Mouse (Mus musculus): Measurements from ENCODE around the gene Dennd6b. TPM values are rescaled to one million over a fixed set of nuclear protein-coding genes. Genes with fewer than 3 reads are reported as not detected.
A peak's percentile ranks its signal among the peaks of the same experiment; 100 is the strongest.

Gene Dennd6b
- polyA plus RNA-seq (2012; rRNA removed): 143 and 146 TPM in 2 replicates

DNA sequence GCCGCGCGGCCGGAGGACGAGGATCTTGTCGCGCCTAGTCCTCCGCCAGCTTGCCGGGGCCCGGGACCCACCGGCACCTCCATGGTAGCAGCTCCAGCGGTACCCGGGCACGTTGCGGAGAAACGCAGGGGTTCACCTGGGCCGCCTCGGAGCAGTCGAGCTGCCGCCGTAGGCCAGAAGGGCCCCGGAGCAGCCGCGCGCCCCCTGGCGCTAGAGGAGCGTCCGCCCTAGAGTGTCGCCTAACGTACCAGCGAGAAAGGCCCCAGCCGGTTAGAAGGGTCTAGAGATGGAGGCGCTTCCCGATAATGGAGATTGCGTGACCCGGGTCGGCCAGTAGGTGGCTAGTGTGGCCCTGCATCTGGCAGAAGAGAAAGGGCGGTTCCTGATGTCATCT is at the start of gene Dennd6b:
Gene Dennd6b, minus strand, starts transcription at position 184 of the 394 bp plus-strand sequence.
- peak; percentile 97 to 99 for DNase-seq (ENCODE audit: extremely low spot score in 1 of 2, low spot score in 1 of 2)

DNA sequence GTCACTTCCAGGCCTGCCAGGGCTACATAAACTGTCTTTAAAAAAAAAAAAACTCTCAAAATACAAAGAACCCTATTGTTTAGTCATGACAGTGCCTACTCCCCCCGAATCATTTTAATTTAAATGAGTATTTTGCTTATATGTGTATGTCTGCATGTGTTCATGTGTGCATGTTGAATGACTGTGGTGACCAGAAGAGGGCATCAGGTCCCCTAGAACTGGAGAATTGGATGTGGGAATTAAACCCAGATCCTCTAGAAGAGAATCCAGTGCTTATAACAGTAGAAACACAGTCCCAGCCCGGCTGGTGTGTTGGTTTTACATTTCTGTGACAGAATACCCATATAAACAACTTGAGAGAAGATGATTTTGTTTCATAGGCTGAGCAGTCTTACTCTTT is 44.7 kb upstream of the Dennd6b start:
- DNase-seq (ENCODE audit: extremely low spot score in 1 of 2, low spot score in 1 of 2): no peak

DNA sequence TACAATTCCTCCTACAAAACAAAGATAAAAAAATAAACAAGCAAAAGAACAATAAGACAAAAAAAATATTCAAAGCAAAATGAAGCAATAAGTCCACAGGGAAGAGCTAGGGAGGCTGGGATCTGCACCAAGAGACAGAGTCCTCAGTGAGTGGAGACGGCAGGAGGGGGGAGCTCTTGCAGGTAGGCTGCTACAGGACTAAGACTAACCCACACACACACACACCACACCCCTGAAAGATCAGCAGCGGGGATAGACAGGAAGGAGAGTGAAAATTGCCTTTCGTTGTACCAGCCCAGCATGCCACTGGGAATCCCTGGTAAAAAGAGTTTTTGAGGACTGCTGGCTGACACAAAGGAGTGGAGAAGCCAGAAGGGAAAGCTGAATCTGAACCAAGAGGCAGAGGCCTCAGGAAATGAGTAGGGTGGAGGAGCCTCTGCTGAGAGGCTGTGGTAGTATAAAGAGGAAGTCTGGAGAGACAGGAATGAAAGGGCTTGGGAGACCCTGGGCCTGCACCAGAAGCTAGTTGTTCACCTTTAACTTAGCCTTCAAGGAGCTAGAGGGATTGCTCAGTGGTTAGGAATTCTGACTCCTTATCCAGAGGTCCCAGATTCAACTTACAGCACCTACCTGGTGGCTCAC is 43.6 kb upstream of the Dennd6b start:
- no peak for DNase-seq (ENCODE audit: extremely low spot score in 1 of 2, low spot score in 1 of 2)

DNA sequence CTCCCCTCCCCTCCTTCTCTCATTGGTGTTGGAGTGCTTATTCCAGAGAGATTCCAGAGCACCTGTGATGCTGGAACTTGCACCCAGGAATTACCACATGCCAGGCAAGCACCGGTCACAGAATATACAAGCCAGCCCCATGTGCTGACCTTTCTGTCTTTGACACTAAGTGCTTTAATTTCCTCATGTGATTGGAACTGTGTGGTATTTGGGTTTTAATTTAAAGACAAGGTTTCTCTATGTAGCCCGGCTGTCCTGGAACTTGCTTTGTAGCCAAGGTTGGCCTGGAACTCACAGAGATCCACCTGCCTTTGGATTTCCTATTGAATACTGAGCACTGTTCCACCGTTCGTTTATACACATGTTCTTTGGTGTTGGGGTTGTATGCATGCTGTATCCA is 37.8 kb upstream of the Dennd6b start:
- DNase-seq (ENCODE audit: extremely low spot score in 1 of 2, low spot score in 1 of 2): no peak

DNA sequence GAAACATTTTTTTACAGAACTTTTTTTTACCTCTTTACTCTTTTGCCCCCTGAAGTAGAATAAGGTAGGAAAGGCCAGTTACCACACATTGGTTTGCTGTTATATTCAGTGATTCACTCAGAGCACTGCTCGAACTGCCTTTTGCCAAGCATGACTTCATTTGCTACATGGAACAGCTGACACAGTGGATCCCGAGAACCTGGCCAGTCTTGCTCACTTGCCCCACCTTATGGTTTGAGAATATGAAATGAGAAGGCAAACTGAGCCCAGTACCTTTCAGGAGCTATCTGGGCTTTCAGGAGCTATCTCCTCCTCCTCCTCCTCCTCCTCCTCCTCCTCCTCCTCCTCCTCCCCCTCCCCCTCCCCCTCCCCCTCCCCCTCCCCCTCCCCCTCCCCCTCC is 37.3 kb upstream of the Dennd6b start:
- peak in 1 of 2 experiments; percentile 40 for DNase-seq (ENCODE audit: extremely low spot score in 1 of 2, low spot score in 1 of 2)

DNA sequence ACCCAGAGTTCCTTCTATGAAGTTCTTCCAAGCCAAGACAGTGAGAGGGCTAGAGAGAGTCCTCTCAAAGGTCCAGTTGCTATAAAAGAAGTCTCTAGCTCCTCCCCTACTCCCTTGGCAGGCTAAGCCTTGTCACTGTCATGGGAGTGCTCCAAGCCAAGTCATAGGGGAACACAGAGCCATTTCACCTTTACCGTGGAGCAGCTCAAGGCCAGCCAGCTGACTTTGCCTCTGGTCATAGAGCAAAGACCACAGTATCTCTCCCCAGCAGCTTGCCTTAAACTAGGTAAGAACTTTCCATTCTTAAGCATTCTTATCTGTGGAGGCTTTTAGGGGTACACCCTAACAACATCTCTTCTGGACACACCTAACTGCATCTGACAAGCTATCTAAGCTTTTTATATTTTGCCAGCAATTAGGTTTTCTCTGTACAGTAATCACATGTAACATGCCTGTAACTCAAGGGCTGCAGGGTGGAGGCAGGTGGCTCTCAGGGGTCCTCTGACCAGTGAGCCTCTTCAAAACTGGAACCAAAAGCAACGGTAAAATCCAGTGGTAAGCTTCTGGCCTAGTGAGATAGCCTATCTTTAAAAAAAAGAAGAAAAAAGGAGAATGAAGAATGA is 19.4 kb upstream of the Dennd6b start:
- no peak for DNase-seq (ENCODE audit: extremely low spot score in 1 of 2, low spot score in 1 of 2)

DNA sequence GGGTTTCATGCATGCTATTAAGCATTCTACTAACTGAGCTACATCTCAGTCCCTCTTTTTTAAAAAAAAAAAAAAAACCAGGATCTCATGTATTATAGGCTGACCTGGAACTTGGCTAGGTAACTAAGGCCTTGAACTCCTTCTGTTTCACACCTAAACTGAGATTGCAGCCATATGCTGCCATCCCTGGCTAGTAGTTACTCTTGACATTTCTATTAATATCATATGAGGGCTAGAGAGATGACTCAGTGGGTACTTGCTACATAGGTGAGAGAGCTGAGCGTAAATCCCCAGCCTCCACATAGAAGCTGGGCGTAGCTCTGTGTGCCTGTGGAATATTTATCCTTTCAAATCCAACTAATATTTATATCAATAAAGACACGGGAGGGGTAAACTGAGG is 18.7 kb upstream of the Dennd6b start:
- no peak for DNase-seq (ENCODE audit: extremely low spot score in 1 of 2, low spot score in 1 of 2)

DNA sequence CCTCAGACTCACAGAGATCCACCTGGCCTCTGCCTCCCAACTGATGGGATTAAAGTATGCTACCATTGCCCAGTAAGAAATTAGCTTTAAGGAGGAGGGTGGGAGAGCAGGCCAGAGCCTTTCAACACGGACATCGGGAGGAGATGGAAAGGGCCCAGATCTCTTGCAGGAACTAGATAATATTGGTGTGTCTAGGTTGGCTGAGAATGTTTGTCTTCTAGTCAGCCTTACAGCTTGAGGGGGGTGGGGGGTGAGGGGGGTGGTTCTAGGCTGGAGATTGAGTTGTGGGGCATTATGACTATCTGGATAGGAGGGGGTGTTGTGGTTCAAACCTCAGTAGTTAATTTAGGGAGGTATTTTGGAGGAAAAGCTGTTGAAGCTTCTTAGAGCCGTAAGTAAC is 17.2 kb upstream of the Dennd6b start:
- DNase-seq (ENCODE audit: extremely low spot score in 1 of 2, low spot score in 1 of 2): no peak

DNA sequence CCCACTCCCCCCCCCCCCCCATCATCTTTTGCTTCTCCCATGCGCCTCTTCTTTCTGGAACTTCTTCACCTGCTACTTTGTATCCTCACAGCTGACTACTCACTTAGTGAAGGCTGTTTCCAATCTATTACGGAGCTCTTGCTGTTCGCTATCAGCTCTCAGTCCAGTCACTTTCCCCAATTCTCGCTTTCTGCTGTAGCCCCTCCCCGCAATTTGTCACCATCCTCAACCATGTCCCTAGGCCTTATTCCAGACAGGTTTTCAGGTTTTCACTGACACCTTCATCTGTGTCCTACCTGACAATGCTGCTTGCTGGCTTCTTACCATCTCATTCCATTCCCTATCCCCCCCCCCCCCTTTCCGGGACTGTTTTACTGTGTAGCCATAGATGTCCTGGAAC is 16.2 kb upstream of the Dennd6b start:
- no peak for DNase-seq (ENCODE audit: extremely low spot score in 1 of 2, low spot score in 1 of 2)

DNA sequence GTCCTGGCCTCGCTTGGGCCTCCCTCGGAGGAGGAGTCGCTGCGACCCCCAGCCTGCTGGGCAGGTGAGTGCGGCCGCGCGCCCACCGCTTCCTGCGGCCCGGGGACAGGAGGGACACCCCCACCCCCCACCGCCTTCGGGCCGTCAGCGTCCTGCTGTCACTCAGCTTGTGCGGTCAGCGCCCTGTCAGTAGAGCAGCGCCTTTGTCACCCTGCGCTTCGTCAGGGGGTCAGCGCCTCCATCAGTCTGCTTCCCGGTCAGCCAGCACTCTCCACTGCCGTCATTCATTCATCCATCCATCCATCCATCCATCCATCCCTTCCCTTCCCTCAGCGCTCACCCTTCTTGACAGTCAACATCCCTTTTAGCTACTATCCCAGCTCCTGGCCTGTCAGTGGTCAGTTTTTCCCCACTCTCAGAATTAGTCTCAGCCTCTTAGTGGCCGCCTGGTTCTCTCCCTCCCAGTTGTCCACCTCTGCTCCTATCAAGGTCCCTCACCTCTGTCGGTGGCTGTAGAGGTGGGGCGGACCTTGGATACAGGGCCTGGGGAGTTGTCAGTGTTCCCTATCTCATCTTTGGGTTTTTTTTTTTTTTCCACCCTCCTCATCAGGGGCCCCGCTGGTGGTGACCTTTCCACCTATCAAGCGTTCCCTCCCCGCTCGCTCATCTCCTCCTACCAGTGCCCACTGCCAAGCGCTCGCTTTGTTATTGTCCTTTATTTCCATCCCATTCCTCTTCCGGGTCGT is 15.6 kb upstream of the Dennd6b start:
- DNase-seq (ENCODE audit: extremely low spot score in 1 of 2, low spot score in 1 of 2): peak in 1 of 2 experiments; percentile 26

DNA sequence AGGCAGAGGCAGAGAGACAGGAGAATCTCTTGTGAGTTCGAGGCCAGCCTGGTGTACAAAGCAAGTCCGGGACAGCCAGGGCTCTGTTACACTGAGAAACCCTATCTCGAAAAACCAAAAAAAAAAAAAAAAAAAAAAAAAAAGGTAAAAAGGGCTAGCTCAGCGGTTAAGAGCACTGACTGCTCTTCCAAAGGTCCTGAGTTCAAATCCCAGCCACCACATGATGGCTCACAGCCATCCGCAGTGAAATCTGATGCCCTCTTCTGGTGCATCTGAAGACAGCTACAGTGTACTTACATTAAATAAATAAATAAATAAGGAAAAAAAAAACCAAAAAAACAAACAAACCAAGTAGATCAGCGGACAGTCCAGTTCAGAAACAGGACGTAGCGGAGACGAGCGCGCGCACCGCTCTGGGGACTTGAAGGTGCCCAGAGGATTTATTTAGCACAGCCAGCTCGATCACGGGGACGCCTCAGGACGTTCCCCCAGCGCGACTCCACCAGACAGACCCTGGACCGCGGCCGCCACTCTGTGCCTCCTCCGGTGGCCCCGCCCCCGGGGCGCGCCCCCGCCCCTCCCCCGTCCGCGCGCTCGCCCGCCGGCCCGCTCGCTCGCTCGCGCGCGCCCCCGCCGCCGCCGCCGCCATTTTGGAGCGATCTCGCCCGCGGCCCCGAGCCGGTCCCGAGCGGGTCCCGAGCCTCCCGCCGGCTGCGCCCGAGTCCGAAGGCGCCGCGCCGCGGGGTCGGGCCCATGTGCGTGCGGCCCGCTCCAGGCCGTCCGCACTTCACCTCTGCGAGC is 14.8 kb upstream of the Dennd6b start, which contains the start of gene Ppp6r2:
Gene Ppp6r2, plus strand, starts transcription at position 639 of the 801 bp plus-strand sequence.
- DNase-seq (ENCODE audit: extremely low spot score in 1 of 2, low spot score in 1 of 2): peak; percentile 44 to 72

DNA sequence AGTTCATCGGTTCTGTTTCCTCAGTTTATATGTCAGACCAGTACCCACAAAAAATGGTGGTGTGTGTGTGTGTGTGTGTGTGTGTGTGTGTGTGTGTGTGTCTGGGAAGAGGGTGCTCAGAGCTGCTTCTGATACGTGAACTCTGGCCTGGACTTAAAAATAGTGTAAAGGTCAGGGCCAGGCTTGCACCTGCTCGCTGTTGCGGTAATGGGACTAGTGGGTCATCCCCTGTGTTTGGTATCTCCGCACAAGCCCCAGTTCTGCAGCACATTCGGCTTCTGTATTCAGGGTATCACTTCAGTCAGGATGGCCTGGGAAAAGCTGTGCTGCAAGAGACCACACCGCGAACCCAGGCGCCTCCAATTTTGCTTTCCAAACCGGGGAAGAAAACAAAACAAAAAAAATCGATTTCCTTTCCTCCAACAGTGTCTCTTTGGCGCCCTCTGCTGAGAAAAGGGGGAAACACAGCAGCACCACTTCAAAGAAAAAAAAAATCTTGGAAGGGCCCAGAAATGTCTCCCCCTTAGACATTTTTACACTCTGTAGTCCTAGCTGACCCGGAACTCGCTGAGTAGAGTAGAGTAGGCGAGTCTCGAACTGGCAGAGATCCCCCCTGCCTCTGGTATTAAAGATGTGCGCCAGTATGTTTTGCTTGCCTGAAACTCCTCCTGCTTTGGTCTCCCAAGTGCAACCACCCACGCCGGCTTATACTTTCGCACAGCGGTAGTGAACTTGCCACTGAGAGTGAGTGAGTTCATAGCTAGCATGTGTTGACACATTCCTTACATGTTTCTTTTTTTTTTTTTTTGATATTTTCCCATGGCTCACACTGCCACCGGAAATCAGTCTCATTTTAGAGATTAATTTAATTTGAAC is 13.8 kb upstream of the Dennd6b start:
- peak; percentile 71 to 96 for DNase-seq (ENCODE audit: extremely low spot score in 1 of 2, low spot score in 1 of 2)

DNA sequence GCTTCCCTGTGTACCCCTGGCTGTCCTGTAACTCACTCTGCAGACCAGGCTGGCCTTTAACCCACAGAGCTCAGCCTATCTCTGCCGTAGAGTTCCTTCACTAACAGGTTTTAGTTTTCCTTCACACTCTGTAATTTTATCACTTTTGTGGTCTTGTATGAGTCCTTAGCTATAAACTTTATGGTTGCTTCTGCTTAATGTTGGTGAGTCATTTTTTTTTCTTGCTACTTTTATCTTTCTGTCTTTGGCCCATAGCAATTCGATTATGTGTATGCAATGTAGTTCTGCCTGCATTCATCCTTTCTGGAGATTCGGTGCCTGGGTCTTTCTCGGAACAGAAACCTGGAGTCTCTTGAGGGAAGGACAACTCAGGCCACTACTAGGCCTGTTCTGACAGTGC is 11.2 kb upstream of the Dennd6b start:
- DNase-seq (ENCODE audit: extremely low spot score in 1 of 2, low spot score in 1 of 2): no peak

DNA sequence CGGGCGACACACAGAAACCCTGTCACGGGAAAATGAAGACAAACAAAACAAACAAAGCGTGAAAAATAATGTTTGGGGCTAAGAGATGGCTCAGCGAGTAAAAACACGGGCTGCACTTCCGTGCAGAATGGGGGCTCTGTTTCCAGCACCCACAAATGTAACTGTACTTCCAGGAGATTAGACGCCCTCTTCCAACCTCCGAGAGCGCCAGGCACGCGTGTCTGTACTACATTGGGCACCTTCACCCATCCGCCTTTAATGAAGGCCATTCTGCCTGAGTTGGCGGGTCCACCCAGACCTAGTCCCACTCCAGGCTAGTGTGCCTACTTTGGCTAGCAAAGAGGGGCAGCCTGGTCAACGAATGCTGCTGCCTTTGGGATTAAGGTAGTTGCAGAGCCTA is 760 bp upstream of the Dennd6b start:
- DNase-seq (ENCODE audit: extremely low spot score in 1 of 2, low spot score in 1 of 2): no peak

DNA sequence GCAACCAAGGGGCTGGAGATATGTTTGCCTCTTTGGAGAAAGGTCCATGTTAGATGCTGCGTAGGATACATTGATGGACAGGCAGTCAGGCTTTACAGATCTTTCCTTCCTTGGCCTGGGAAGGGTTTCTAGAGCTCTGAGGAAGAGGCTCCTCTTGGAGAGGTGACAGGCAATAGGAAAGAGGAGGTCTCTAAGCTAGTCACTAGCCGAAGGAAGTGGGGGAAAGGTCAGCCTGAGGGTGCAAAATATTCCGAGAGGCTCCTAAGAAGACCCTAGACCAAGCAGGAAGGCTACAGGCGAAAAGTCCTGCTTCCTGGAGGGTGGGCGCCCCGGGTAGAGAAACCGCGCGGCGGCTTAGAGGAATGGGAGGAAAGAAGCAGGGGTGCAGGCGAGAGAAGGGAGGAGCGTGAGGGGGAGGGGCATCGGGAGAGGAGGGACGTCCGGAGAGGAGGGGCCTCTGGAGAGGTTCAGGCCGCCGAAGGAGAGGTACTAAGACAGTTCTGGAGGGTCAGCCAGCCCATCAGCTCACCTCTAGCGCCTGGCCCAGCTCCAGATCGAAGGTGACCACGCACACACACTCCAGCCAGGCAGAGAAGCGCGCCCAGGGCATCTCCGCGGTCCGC is 495 bp downstream of the Dennd6b start:
- DNase-seq (ENCODE audit: extremely low spot score in 1 of 2, low spot score in 1 of 2): peak; percentile 79 to 91

DNA sequence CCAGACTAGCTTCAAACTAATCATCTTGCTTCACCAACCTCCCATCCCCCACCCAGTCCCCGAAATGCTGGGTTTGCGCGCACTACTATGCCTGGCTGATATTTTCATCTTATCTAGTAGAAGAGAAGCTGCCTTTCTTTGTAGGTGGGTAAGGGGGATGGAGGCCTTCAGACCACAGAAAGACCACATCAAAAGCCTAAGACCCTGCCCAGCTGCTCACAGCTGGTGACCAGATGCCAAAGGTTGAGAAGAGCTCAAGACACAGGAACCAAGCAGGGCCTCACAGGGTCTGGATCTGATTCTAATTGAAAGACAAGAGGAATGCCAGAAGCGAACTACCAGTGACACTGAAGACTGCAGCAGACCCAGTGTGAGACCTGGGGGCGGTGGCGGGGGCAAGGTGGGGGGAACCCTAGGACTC is 1.0 kb downstream of the Dennd6b start:
- DNase-seq (ENCODE audit: extremely low spot score in 1 of 2, low spot score in 1 of 2): no peak

DNA sequence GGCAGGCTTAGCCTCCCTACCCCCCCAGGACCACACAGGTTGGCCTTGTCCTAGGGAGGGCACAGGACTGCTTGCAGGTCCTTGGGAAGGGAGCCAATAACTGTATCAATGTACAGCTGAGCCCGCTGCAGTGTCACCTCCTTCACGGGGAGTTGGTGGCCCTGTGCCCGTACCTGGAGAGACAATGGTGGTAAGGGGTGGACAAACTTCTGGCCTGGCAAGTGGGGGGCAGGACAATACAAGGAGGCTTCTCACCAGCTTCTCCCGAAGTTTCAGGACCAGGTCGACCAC is 11.4 kb downstream of the Dennd6b start:
- no peak for DNase-seq (ENCODE audit: extremely low spot score in 1 of 2, low spot score in 1 of 2)

DNA sequence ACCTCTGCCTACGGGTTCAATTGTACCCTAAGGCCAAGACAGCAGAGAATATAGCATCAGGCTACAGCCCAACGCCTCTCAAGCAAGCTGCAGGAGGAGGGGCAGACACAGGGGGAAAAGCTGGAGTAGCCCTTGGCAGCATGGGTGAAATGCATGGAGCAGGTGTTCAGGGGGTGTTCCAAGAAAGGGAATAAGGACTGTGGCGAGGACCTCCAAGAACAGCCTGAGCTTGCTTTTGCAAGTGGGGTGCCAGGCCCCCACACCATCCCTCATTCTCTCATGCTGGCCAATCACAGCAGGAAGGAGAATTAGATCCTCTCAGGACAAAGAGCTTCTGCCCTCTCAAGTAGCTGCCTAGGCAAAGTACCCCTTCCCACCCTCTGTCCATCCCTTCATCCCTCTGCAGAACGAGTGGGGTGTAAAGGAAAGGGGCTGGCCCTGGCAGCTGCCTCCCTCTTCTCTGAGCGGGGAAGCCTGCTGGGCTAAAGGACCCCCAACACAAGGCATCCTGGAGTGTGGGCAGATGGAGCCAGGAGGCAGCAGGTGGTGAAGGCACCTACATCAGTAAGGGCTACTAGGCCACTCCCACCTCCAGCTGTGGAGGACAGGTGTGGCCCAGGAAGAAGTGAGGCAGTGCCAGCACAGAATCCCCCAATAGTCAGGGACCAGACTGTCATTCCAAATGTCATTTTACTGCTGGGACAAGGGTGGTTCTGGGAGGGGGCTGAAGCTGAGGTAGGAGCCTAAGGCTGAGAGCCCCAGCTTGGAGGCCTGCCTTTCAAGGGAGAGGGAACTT is 12.0 kb downstream of the Dennd6b start:
- DNase-seq (ENCODE audit: extremely low spot score in 1 of 2, low spot score in 1 of 2): no peak

DNA sequence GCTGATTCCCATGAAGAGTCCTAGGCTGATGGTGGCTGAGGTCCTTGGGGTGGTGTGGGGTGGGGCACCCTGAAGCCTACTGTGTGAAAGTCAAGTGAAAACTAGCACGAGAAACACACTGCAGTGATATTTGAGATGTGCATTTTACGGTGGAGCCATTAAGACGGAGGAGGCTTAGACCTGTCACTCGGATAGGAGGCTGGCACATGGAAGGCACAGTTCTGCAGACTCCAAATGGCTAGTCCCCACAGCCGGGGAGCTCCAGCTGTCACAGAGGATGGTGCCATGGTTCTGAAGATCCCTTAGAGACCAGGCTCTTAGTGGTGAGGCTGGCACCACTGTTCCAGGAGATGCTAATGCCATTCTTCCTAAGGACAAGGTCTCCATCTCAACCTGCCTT is 13.5 kb downstream of the Dennd6b start:
- no peak for DNase-seq (ENCODE audit: extremely low spot score in 1 of 2, low spot score in 1 of 2)

Measured in frontal cortex, adult 2 months (tissue).